Mouse (Mus musculus) kidney, postnatal 10 days (tissue): Measurements from ENCODE around the gene Mif.
"Not testable (repeated sequence)": the region's sequence is repeated elsewhere in the genome, so short reads cannot be mapped to it uniquely, and the experiment has no call there.

Experiments used
- DNase-seq: peaks from one replicate; pipeline ENCODE4 v3.0.0; 2021; ENCODE audit warnings: mixed read lengths

The Mif gene

DNA sequence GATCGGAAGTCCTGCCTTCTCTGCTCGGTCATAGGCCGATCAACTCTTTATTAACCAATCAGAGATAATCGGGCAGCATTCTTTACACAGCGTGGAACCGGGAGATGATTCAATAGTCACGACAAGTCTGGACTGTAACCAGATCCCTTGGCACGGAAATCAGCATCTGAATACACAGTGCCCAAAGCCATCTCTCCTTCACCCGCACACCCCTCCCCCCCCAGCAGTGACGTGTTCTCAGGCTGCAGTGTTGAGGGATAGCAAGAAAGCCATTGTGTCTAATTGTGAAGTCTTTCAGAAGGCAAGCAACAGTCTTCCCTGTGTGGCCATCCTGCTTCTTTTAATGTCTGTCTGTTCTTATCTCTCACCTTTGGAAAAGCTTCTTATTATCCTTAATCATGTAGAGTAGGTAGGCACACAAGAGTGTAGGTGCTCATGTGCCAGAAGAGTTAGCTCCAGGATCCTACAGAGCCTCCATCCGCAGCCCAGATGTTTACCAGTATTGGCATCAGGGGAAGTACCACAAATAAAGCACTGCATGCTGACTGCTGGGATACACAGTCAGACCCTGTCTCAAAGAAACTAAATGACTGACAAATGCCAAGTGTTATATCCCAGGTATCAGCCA, 13.0 kb upstream of the Mif start:
- DNase-seq, result peak; percentile 77

DNA sequence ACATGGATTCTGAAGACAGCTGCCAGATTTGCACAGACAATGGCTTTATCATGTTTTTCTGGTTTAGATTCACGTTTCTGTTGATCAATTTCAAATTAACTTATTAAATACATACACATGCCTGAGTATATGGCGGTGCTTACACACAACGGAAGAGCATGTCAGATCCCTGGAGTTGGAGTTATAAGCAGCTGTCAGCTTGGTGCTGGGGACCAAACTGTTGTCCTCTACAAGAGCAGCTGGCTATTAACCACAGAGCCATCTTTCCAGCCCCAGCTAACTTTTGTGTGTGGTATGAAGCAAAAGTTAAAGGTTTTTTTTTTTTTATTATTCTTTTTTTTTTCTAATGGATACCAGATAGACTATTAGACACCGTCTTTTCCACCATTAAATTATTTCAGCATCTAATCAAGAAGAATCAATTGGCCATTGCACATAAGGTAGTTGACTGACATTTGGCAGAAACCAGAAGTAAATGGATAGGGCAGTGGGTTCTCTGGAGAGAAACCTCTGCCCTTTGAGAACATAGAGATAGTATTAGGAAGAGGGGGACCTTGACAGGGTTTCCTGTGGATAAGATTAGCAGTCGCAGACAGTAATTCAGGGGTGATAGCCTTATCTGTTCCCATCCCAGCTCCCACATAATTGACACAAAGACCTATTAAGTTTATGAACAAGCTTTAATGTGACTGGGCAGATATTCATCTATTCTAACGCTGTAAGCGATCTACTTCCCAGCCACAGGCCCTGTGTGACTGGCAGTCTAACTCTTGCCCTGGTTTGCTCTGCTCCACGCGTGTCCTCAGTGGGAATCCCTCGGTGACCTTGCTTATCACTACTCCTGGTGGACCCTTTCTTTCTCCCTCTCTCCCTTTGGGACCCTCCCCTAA, 12.2 kb upstream of the Mif start:
- no peak for DNase-seq

DNA sequence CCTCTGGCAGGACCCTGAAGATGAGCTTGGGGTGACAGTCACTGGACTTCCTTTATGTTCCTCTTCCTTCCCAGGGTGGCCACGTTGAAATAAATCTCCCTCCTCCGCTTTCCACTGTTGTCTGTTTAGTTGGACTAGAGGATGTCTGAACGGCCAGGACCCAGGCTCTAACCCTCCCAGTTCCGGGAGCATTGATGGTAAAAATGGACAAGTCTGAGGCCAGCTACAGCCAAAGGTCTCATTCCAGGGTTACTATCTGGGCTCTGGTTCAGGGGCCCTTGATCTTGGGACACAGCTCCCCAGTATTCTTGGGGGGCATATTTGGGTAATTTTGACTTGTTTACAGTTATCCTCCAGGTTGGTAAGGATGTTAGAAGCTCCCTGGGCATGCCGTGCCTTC, 1.5 kb upstream of the Mif start:
- DNase-seq, result no peak

DNA sequence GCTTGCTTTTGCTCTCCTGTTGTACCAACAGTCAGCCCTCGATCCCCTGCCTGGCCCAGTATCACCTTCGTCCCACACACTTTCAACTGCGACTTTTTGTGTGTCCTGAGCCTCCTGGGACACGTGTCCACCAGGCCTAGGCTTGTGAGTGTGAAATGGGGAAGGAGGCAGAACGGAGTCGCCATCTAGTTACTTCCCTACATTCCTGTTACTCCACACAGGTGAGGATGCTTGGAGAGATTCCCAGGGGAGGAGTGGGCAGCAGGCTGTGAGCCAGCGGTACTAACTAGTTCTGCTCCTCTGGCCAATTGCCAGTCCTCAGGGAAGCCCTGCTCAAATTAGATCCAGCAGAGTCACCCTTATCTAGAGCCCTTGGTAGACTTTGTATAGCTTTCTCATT, 706 bp upstream of the Mif start:
- peak; percentile 42 for DNase-seq

DNA sequence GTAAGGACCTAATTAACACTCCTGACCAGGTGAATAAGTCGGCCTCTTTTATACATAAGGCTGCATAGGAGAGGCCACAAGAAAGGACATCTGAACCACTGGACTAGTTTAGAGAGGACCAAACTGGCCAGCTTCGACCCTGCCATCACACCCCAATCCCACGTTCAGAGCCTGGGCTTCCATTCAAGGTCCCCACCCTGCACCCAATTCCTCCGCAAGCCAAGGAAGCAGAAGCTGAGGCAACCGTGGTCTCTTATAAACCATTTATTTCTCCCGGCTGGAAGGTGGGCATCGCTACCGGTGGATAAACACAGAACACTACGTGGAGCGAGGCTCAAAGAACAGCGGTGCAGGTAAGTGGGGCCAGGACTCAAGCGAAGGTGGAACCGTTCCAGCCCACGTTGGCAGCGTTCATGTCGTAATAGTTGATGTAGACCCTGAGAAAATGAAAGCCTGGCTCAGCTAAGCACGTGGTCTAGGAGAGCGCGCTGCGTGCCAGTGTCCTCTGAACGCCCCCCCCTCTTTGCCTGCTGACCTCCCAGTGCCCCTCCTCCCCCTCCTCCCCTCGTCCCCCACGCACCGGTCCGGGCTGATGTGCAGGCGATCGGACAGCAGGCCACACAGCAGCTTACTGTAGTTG, 813 bp downstream of the Mif start:
- peak; percentile 57 for DNase-seq

DNA sequence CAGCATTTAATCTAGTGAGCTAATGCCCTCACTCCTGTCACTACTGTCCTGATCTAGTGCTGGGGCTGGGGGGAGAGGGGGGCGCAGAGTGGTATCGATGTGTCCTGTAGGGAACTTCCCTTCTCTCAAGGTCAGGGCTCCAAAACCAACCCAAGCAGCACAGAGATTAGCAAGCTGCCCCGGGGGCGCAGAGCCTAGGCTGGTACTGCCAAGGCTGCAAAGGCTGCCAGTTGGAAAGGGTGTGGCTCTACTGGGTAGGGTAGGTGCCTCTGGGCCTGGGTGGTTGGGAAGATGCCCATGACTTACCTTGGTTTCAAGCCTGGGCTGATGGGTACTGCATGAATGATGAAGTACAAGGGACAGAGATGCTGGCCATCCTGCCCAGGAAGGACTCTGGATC, 2.4 kb downstream of the Mif start:
- DNase-seq, result peak; percentile 29

DNA sequence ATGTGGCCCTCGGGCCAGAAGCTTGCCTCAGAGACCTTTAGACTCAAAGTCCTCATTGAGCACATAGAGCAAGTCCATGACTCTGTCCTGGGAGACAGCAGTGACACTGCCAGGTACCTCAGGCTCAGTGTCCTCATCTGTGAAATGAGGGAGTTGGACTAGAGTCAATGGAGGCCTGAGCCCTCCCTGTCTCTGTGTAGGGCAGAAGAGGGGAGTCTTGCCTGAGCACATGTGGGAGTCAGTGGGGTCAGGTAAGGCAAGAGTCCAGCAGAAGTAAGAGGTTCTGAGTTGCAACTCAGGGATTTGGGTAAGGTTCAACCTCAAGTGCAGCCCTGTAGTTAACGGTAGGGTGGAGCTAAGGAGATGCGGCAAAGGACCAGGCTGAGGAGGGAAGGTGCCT, 3.1 kb downstream of the Mif start:
- DNase-seq, result no peak

DNA sequence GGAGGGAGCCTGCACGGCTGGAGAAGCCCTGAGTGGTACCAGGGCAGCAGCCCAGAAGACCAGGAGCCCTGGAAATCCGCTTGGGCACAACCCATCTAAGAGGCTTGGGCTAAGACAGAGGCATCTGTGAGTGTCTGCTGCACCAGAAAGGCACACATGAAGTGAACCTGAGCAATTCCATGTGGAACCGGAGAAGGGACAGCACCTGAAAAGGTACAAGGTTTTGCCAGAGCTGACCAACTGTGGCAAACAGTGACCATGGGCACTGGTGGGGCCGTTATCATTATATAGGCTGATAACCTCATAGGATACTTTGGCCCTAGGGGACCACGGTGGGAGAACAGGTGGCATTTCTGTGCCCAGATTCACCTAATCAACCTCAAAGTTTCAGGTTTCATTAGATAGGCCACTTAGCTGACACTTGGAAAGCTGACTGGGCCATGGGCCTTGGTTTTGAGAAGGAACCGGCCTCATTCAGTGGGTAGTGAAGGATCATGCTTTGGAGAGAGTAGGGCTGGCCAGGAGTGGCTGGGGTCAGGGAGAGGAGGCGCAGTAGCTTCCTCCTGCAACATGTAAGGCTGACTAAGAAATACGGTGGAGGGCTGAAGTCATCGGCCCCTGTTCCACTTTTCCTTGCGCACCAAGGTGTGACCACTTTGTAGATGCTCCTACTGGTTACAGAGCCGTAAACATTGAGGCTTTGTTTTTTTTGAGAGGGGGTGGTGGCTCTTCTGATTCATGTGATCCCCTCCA, 3.7 kb downstream of the Mif start:
- no peak for DNase-seq

DNA sequence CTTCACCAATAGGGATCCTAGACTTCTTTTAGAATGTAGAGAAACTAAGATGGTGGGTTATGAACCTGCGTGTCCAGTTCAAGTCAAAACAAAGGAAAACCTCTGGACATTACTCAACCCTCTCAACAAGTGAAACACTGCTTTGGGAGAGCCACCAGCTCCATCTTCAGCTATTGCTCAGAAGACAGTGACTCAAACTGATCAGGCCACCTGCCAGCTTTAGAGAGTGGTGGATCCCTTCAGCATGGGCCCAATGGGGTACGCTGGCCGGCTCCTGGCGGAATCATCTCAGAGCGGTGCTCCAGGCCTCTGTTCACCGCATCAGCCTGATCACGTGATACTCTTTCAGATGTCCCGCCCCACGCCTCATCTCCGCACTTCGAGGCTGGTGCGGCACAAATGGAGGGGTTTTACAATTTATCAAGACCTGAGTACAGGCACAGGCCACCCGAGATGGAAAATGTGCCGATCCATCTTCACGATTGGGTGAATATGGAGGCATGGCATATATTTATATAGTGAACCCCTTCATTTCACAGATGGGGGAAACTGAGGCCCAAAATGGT, 4.5 kb downstream of the Mif start:
- no peak for DNase-seq

DNA sequence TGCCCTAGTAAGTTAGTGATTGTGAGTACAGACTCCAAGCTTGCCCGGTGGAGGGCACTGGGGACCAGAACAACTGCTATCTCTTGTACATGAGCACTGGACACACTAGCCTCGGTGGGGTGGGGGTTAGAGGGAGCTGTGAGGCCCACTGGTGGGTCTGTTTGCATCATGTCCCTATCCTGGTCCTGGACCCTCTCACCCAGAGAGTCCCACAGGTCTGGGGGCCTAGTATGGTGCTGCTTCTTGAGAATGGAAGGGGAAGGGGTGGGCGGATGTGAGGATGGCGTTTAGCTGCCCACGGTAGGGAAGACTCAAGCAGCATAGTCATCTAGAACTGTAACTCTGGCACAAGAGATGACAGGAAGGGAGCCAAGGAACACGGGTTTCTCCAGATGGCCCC, 5.2 kb downstream of the Mif start:
- no peak for DNase-seq

DNA sequence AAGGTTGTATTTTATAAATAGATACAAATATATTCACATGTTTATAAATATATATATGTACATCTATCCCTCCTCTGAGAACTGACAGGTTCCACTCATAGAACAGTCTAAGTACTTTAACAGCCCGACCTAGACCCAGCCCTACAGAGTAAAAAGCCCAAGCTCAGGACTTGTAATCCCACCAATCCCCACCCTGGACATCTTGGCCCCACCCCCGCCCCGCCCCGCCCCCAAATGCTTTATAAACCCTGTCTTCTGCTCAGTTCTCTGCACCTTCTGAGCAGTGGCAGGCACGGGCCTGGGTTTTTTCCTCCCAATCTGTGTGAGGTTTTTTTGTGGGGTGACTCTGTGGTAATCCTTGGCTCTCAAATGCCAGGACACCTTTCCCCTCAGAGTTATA, 5.9 kb downstream of the Mif start:
- no peak for DNase-seq

DNA sequence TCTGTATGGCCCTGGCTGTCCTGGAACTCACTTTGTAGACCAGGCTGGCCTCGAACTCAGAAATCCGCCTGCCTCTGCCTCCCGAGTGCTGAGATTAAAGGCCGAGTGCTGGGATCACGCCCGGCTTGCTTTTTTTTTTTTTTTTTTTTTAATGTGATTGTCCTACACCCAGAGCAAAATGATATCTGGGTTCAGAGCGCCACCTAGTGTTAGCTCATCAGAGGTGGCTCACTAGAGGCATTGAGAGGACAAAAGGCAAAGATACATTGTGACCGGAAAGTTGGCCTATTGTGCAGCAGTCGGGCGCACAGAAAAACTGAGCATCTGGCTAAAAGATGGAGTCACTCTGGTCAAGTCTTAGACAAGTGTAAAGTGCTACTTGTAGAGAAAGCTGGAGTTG, 6.6 kb downstream of the Mif start:
- DNase-seq, result peak; percentile 92

DNA sequence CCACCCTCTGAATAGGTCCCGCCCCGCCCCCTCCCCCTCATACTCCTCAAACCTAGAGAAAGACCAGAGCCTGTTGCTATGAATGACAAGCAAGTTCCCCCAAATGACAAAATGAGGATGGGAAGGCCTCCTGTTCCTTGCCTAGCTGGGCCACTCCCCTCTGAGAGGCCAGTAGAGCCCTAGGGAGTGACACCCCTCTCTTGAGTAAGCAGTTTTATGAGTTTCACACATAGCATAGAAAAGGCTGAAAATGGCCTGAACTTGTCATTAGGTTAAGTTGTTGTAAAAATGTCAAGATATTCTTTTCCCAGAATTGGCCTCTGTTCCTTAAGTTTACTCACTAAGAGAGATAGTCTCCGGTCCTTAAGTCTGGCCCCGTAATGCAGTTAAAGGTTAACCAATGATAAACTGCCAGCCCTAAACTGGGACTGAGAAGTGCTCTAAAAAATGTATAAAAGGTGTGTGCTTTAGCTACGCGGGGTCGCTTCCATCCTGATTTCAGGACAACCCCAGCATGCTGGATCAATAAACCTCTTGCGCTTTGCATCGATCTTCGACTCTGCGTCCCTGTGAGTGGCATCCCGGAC, 7.4 kb downstream of the Mif start:
- no peak for DNase-seq

DNA sequence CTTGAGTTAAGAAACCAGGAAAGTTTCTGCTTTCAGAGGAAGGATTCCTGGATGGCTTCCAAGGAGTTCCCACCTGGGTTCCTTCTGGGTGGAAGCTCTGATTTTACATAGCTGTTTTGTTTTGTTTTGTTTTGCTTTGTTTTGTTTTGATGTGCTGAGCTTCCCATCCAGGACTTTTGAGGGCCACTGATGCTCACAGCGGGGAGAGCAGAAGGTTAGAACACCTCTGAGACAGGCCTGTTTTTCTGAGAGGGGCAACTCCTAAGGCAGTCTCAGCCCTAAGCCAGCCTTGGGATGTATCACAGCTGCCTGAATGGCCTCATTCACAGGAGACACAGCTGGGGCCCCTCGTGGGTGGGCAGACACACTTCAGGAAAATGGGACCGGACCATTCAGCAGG, 8.4 kb downstream of the Mif start:
- no peak for DNase-seq

DNA sequence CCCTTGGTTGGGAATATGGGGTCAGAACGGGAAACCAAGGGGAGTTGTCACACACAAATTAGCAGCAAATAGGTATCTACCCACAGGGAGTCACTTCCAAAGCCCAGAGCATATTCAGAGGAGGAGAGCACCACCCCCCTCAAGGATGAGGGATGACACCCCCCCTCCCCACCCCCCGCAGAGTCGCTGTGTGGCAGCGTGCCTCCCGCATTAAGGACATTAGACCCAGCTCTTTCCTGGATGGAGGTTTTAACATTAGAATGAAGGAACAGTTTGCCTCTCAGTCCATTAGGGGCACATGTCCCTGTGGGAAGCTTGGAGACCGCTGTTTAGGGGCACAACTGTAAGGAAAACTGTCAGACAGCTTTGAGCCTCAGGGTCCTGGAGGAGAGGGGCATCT, 9.0 kb downstream of the Mif start:
- no peak for DNase-seq

DNA sequence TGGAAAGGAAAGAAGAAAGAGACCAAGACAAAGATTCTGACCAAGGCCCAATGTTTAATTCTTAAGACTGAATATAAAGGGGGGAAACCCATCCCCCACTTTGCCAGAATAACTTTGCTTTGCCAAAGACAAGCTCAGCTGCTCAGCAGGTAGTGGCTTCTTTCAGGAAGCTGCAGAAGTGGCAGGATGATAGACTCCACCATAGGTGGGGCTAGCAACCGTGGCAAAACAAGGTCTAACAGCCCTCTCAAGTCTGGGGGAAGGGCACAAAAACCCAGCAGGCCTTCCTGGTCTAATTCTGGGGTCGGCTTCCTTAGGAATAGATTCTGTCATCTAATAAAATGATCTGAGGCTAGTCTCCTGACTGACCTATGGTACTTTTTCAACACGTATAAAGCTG, 11.7 kb downstream of the Mif start:
- no peak for DNase-seq

DNA sequence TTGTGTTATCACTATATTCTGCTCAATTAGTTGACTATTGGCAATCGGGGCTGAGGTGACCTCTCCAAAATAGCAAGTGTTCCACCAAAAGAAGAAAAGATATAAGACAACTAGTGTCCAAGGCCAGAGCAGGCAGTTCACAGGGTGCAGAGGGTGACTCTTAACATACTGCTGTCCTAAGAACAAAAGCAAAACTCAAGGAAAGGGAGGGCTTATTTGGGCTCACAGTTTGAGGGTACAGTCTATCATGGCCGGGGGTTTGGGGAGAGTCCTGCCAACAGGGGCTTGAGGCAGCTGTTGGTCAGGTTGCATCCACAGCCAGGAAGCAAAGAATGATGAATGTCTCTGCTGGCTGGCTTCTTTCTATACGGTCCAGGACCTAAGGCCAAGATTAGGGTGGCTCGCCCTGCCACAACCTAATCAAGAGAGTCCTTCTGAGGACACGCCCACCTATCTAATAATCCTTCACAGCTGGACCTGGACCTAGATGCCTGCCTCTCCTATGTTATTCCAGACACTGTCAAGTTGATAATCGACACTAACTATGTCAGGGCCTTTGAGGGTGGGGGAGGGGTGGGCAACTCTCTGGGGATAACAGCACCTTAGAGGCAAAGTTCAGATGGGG, 14.6 kb downstream of the Mif start:
- DNase-seq, result no peak

DNA sequence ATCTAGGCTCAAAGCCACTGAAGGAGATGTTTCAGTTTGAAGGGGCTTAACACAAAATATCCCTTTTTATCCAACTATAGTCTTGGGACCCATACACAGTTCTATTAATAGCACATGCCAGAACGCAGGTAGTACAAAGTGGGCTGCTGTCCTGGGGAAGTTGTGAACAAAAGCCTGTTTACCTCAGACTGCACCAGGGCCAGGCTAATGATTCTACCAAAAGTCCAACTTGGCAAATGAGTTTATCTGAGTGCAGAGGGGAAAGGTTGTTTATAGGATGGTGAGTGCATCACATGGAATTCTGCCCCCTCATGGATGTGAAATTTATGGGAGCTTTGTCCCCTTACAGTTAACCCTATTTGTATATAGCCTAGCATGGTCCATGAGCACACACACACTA, 15.2 kb downstream of the Mif start:
- DNase-seq, result no peak

DNA sequence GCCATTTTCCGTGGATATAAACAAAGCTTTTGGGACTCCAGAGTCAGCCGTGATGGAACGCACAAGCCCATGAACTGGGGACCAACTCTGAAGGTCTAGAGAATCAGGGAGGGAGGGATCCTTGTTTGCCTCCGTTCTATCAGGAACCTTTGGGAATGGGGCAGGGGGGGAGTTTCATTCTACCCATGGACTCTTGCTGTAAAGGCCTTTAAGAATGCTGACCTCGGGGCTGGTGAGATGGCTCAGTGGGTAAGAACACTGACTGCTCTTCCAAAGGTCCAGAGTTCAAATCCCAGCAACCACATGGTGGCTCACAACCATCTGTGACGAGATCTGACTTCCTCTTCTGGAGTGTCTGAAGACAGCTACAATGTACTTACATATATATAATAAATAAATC, 16.1 kb downstream of the Mif start:
- not testable (repeated sequence) for DNase-seq

DNA sequence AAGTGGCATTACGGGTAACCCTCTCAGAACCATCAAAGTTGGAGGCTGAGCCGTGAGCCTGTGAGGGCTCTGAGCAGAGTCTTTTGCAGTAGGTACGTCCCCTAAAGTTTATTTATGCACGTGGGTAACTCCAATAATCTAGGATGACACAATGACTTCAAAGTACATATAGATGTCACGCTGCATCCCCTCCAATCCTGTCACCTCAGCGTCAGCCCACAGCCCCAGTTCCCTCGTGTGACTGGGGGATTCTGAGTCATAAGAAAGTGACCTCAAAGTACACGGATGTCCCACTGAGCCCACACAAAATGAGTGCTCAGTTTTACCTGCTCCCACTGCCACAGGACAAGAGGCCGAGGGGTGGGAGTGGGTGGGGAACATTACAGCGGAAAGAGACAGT, 20.9 kb downstream of the Mif start:
- no peak for DNase-seq

DNA sequence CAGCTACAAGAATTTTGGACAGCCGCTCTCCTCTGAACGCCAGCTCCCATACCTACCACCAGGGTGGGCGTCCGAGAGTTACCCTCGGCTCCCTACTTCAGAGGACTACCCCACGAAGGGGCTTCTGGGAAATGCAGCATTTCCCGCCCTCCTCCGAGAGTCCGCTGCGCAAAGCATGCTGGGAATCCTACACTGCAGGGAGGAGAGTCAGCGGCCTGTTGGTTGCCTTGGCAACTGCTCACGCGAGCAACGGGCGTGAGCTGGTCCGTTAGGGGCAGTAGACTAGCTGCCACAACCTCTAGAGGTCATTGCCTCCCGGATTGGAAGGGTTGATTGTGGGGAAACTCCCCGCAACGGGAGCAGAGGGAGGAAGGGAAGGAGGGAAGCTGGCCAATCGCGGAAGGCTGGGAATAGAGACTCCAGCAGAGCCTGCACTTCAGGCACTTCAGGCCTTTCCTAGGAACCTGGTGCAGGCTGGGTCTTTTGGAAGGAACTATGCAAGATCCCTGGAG, 22.7 kb downstream of the Mif start, which contains the start of gene Gstt2:
Gene Gstt2 (minus strand): TSS at position 177 of the 512 bp plus-strand sequence.
- DNase-seq, result peak; percentile 97
